Mouse (Mus musculus) brain, embryonic 18.5 days (tissue): Measurements from ENCODE around the gene Vmn1r79.
"Not testable (repeated sequence)": the region's sequence is repeated elsewhere in the genome, so short reads cannot be mapped to it uniquely, and the experiment has no call there.

Experiments
- DNase-seq: peaks from one replicate; pipeline ENCODE4 v3.0.0-alpha.2; 2012; ENCODE audit warnings: low read depth, low spot score

The Vmn1r79 gene

GRCm38 (mm10) chr7:12170979-12171378 lies at the start of gene Vmn1r79:
TSS of gene Vmn1r79 (plus strand) at chr7:12171279.
- DNase-seq = not testable (repeated sequence)

- DNase-seq = no peak
Measured at GRCm38 (mm10) chr7:12149957-12150356, 21.1 kb upstream of the Vmn1r79 start, which contains the start of gene Vmn1r78. TSS of gene Vmn1r78 (plus strand) at chr7:12150257.

GRCm38 (mm10) chr7:12156463-12156862 lies 14.6 kb upstream of the Vmn1r79 start:
- DNase-seq = not testable (repeated sequence)

GRCm38 (mm10) chr7:12172926-12173325 lies 1.8 kb downstream of the Vmn1r79 start:
- DNase-seq = not testable (repeated sequence)

- no peak for DNase-seq
Measured at GRCm38 (mm10) chr7:12188986-12189385, 17.9 kb downstream of the Vmn1r79 start, which contains the start of gene Vmn1r80. TSS of gene Vmn1r80 (plus strand) at chr7:12189286.

- no peak for DNase-seq
Measured at GRCm38 (mm10) chr7:12204141-12204540, 33.1 kb downstream of the Vmn1r79 start.
